Mouse (Mus musculus) bone marrow macrophage, adult 2 months (primary cell): ENCODE data around the gene Btg3.

Experiments
- CTCF ChIP-seq: IDR thresholded peaks from 2 replicates; pipeline ENCODE4 v1.5.1; 2012; ENCODE audit warnings: low read depth, mild to moderate bottlenecking, low read length, moderate library complexity
- POLR2A ChIP-seq: IDR thresholded peaks from 2 replicates; pipeline ENCODE4 v1.6.1; 2012; ENCODE audit warnings: mild to moderate bottlenecking, low read depth, low read length, borderline replicate concordance

- no peak for TF ChIP-seq CTCF
- no peak for TF ChIP-seq POLR2A
Observed at GRCm38 (mm10) chr16:78347328-78347926, 29.6 kb downstream of the Btg3 start.
